Comparison of ENCODE assay signal across 8 mouse cellular contexts in genomic region chr13:111867763-111868725, GRCm38 (mm10). TPM values are rescaled to one million over a fixed set of nuclear protein-coding genes. Genes with fewer than 3 reads are reported as not detected.
DNase-seq lines count a peak whose midpoint lies in the region; ATAC-seq and TF ChIP-seq lines count a peak whose summit lies in the region.

No protein-coding gene starts in this region.

- no peaks in the 10 kb centered on the region for H3K79me2 ChIP-seq in heart, adult 2 months (replicated peaks; ENCODE audit: control insufficient read depth, insufficient read depth, low read length)

- peaks cover 16% of the 10 kb centered on the region; the same call in 1 of the 2 replicates for H3K4me1 ChIP-seq in embryonic facial prominence, embryonic 14.5 days (ENCODE audit: control insufficient read depth, insufficient read depth, low read length)
- no peaks in the 10 kb centered on the region for H3K4me1 ChIP-seq in heart, adult 2 months (ENCODE audit: control insufficient read depth, insufficient read depth, low read length)
- no peaks in the 10 kb centered on the region for H3K4me1 ChIP-seq in intestine, postnatal 0 days (replicated peaks; ENCODE audit: control insufficient read depth, insufficient read depth, low read length)

- peak overlapping the region; percentile 86 for H3K27ac ChIP-seq in embryonic facial prominence, embryonic 14.5 days (replicated peaks; ENCODE audit: low read depth, low read length)
- H3K27ac ChIP-seq in heart, adult 2 months = peak overlapping the region; percentile 50
- H3K27ac ChIP-seq in intestine, postnatal 0 days (ENCODE audit: low read depth, low read length) = peak overlapping the region; percentile 57

- H3K4me2 ChIP-seq in embryonic facial prominence, embryonic 14.5 days (ENCODE audit: low read depth, low read length) = peak overlapping the region; percentile 50
- peak overlapping the region; percentile 54 for H3K4me2 ChIP-seq in intestine, postnatal 0 days (replicated peaks; ENCODE audit: low read depth)

- DNase-seq in adrenal gland, adult 18-20 months (ENCODE audit: low spot score in 2 of 2) = peak; percentile 33 to 36
- DNase-seq in embryonic facial prominence, embryonic 14.5 days (ENCODE audit: low spot score) = peak; percentile 84
- DNase-seq in heart, adult 2 months = peak; percentile 72 to 78
- peak; percentile 58 for DNase-seq in left cerebral cortex, postnatal 4 days
- DNase-seq in right cerebral cortex, postnatal 14 days = peak; percentile 43
- peak; percentile 60 for DNase-seq in yolk sac, embryonic 10.5 days (ENCODE audit: low spot score)

- H3K4me3 ChIP-seq in embryonic facial prominence, embryonic 14.5 days (ENCODE audit: low read depth, low read length) = peak overlapping the region; percentile 27
- peak overlapping the region; percentile 41 for H3K4me3 ChIP-seq in heart, adult 2 months
- no peak overlapping the region; the same call in 1 of the 2 replicates for H3K4me3 ChIP-seq in intestine, postnatal 0 days (ENCODE audit: low read depth, low read length)

- no peaks in the 10 kb centered on the region for H3K9me3 ChIP-seq in embryonic facial prominence, embryonic 14.5 days (ENCODE audit: control insufficient read depth, low read length)
- H3K9me3 ChIP-seq in intestine, postnatal 0 days (ENCODE audit: control insufficient read depth) = no peaks in the 10 kb centered on the region

- peak; percentile 77 for ATAC-seq in embryonic facial prominence, embryonic 14.5 days (ENCODE audit: low read depth)
- ATAC-seq in intestine, postnatal 0 days = no peak
- ATAC-seq in megakaryocyte-erythroid progenitor cell, adult 5-6 weeks (replicated peaks; ENCODE audit: low FRiP score, low TSS enrichment, poor library complexity, severe bottlenecking) = peak; percentile 60

- 18% methylated on average over 31 of the region's 31 CpGs for WGBS in embryonic facial prominence, embryonic 14.5 days
- 19% methylated on average over 31 of the region's 31 CpGs for WGBS in heart, adult 2 months
- 45% methylated on average over 31 of the region's 31 CpGs for WGBS in intestine, postnatal 0 days

- peak; percentile 50; the same call in 1 of the 2 replicates for TF ChIP-seq POLR2A in heart, adult 2 months (IDR thresholded peaks at IDR 0.05; ENCODE audit: insufficient read depth, low read depth, low read length)

- 0 out of 2 replicates have a peak, but pooled peaks have one; percentile 10 for TF ChIP-seq EP300 in heart, adult 2 months (IDR thresholded peaks at IDR 0.05; ENCODE audit: insufficient read depth, low read depth, low read length)

- H3K36me3 ChIP-seq in embryonic facial prominence, embryonic 14.5 days (ENCODE audit: control insufficient read depth, insufficient read depth, low read length) = no peaks in the 10 kb centered on the region
- H3K36me3 ChIP-seq in heart, adult 2 months (ENCODE audit: control insufficient read depth, insufficient read depth, low read length) = no peaks in the 10 kb centered on the region
- no peaks in the 10 kb centered on the region for H3K36me3 ChIP-seq in intestine, postnatal 0 days (ENCODE audit: control insufficient read depth, insufficient read depth)

- H3K9ac ChIP-seq in embryonic facial prominence, embryonic 14.5 days (ENCODE audit: low read depth, low read length) = peak overlapping the region; percentile 61
- H3K9ac ChIP-seq in heart, adult 2 months (ENCODE audit: low read depth, low read length) = peak overlapping the region; percentile 15
- H3K9ac ChIP-seq in intestine, postnatal 0 days (ENCODE audit: low read depth, low read length) = no peak overlapping the region

- H3K27me3 ChIP-seq in embryonic facial prominence, embryonic 14.5 days (replicated peaks; ENCODE audit: control insufficient read depth, insufficient read depth, low read length) = no peaks in the 10 kb centered on the region
- no peaks in the 10 kb centered on the region for H3K27me3 ChIP-seq in heart, adult 2 months (ENCODE audit: control insufficient read depth, insufficient read depth, low read length)
- no peaks in the 10 kb centered on the region for H3K27me3 ChIP-seq in intestine, postnatal 0 days (replicated peaks; ENCODE audit: control insufficient read depth, insufficient read depth, low read length)

- intact Hi-C loops in heart, adult 2 months (cut with DNase I) = loop anchor here (5.0 kb wide), 1 partner anchor 79 kb away; no protein-coding TSS in a partner anchor
- intact Hi-C loops in left cerebral cortex, postnatal 4 days (cut with DNase I) = no loop called here

- TF ChIP-seq CTCF in heart, adult 2 months (IDR thresholded peaks at IDR 0.05) = no peak
- TF ChIP-seq CTCF in intestine, postnatal 0 days (IDR thresholded peaks at IDR 0.05; ENCODE audit: low read depth) = no peak

RNA-seq across cellular contexts. Expression of gene Map3k1, which starts 59.3 kb away (rescaled TPM):
- total RNA-seq in adrenal gland, adult 18-20 months (2021) = 10 to 100 TPM; 38.2 to 42.7 TPM
- 17.7 TPM in 2 replicates for polyA plus RNA-seq in embryonic facial prominence, embryonic 14.5 days (2014; fragmentation: Nextera tagmentation; extraction: Ambion mirVana)
- total RNA-seq in heart, adult 2 months (2021) = 10 to 100 TPM; 15.2 to 24.6 TPM
- 10.7 and 14.0 TPM in 2 replicates for polyA plus RNA-seq in heart, adult 2 months (2012; rRNA removed)
- 11.8 and 14.6 TPM in 2 replicates for polyA plus RNA-seq in intestine, postnatal 0 days (2015; fragmentation: Nextera tagmentation; extraction: Ambion mirVana)
- 10 to 100 TPM; 19.1 to 21.3 TPM for total RNA-seq in left cerebral cortex, postnatal 4 days (2021)
- total RNA-seq in megakaryocyte-erythroid progenitor cell, adult 5-6 weeks (2014; fragmentation: Nextera tagmentation) = 12.2 and 13.6 TPM in 2 replicates
- total RNA-seq in megakaryocyte-erythroid progenitor cell, adult 5-6 weeks (2017) = 10.7 and 36.0 TPM in 2 replicates
